Mouse (Mus musculus) cerebellum, adult 11-12 months (tissue): ENCODE results near the gene Olfr209.
A peak's percentile ranks its signal among the peaks of the same experiment; 100 is the strongest.
"Not testable (repeated sequence)": the region's sequence is repeated elsewhere in the genome, so short reads cannot be mapped to it uniquely, and the experiment has no call there.

Source experiments
- DNase-seq: peaks from one replicate; pipeline ENCODE4 v3.0.0; 2022

Olfr209 gene

GRCm38 (mm10) chr16:59363893-59364292 is at the start of gene Olfr209:
Gene Olfr209 (minus strand): TSS chr16:59363993.
- DNase-seq = no peak

GRCm38 (mm10) chr16:59413475-59413874 is 49.7 kb upstream of the Olfr209 start:
- DNase-seq = no peak

GRCm38 (mm10) chr16:59409800-59410199 is 46.0 kb upstream of the Olfr209 start:
- no peak for DNase-seq

- DNase-seq = no peak
Measured at GRCm38 (mm10) chr16:59409341-59409748, 45.6 kb upstream of the Olfr209 start.

- DNase-seq = no peak
Measured at GRCm38 (mm10) chr16:59407032-59407431, 43.2 kb upstream of the Olfr209 start, which contains the start of gene Gabrr3. Gene Gabrr3 (plus strand): TSS chr16:59407332.

DNA sequence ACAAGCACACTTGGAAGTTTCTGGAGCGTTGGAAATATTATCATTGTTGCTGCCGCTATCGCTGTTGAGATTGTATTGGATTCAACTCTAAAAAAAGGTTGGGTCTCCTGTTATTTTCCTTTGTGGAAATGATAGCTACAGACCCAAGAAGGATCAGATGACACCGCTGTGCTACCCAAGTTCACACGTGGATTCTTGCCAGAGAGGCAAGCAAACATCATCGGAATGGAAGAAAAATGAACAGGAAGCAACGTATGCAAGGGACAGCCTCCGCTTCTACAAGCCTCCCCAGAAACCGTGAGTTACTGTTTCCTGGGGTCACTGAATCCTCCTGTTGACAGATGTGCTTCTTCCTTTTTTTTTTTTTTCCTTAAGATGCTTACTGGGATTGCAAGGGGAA is 41.0 kb upstream of the Olfr209 start:
- no peak for DNase-seq

DNA sequence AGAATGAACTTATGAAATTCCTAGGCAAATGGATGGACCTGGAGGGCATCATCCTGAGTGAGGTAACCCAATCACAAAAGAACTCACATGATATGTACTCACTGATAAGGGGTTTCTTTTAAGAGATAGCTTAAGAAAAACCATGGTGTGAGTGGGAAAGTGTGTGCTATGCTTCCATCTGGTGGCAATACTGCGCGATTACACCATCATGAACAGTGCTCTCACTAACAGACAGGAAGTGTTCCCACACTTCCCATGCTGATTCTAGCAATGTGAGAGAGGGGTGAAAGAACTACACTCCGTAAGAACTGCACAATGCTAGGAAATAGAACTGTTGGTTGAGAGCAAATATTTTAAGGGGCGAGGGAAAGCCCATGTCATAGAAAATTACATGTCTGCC is 39.9 kb upstream of the Olfr209 start:
- no peak for DNase-seq

DNA sequence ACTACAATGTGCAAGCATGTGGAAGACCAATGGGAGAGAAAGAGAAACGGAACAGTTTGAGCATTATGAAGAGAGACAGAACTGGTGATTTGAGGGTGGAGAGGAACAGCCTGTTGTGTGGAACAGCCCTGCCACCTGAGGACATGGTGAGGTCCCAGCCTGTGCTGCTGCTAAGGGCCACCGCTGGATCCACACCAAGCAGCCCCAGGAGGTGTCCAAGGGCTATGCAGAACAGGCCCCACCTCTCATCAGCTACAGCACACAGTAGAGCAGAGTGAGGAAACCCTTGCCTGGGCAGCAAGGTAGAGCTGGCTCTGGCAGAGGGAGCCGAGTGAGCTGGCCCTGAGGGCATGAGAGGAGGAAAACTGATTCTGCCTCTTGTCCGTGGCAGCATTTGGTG is 38.2 kb upstream of the Olfr209 start:
- no peak for DNase-seq

- no peak for DNase-seq
Measured at GRCm38 (mm10) chr16:59401102-59401501, 37.3 kb upstream of the Olfr209 start.

DNA sequence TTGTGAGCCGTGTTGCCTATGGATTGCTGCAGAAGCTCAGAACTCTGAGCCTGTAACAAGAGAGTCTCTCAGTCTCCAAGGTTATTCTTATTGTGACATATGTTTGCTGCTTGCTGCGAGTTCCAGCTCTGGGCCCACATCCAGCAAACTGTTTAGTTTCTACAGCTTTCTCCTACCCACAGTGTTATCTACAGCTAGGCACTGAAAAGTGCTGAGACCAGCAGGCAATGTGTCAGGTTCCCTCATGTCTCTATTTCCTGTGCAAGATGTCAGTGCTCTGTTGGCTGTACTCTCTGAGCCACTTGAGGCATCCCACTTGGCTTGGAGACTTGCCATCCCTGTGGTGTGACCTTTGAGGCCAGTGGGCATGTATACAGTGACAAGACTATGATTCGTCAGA is 29.5 kb upstream of the Olfr209 start:
- peak; percentile 57 for DNase-seq

DNA sequence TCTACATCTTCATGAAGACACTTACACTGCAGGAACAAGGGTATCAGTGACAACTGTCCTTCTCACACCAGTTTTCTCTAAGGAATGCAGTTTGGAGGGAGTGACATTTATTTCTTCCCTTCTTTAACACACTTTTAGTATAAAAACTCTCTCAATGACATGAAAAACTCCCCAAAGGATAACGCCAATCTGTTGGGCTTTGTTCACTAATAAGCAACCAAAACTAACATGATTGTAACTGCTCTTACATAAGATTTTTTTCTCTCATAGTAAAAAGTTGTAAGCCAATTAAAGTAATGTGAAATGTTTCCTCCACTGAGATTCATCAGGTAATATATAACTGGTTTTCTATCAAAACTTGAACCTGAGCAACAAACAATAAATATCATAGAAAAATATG is 14.6 kb downstream of the Olfr209 start, which contains the start of gene Olfr206:
Olfr206 (minus strand) TSS at position 101 of the 400 bp plus-strand sequence.
- no peak for DNase-seq

- no peak for DNase-seq
Measured at GRCm38 (mm10) chr16:59331038-59331437, 32.8 kb downstream of the Olfr209 start, which contains the start of gene Olfr205. Gene Olfr205 (minus strand): TSS chr16:59331138.

DNA sequence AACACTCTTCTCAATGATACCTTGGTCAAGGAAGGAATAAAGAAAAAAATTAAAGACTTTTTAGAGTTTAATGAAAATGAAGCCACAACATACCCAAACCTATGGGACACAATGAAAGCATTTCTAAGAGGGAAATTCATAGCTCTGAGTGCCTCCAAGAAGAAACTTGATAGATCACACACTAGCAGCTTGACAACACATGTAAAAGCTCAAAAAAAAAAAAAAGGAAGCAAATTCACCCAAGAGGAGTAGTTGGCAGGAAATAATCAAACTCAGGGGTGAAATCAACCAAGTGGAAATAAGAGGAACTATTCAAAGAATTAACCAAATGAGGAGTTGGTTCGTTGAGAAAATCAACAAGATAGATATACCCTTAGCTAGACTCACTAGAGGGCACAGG is 40.5 kb downstream of the Olfr209 start:
- DNase-seq = not testable (repeated sequence)

GRCm38 (mm10) chr16:59318148-59318547 is 45.6 kb downstream of the Olfr209 start, which contains the start of gene Olfr204:
Gene Olfr204 (minus strand): TSS chr16:59318248.
- no peak for DNase-seq
